Mouse (Mus musculus) ES-Bruce4 (cell line): Measurements from ENCODE around the gene Edc3.

Experiments
- EP300 ChIP-seq: IDR thresholded peaks from 2 replicates; pipeline ENCODE4 v1.6.1; 2011; ENCODE audit warnings: low read depth, low read length; ENCODE audit not compliant: insufficient read depth
- POLR2A ChIP-seq: IDR thresholded peaks from one replicate; pipeline ENCODE4 v1.8.1; 2011; ENCODE audit warnings: low read length; ENCODE audit not compliant: insufficient read depth

DNA sequence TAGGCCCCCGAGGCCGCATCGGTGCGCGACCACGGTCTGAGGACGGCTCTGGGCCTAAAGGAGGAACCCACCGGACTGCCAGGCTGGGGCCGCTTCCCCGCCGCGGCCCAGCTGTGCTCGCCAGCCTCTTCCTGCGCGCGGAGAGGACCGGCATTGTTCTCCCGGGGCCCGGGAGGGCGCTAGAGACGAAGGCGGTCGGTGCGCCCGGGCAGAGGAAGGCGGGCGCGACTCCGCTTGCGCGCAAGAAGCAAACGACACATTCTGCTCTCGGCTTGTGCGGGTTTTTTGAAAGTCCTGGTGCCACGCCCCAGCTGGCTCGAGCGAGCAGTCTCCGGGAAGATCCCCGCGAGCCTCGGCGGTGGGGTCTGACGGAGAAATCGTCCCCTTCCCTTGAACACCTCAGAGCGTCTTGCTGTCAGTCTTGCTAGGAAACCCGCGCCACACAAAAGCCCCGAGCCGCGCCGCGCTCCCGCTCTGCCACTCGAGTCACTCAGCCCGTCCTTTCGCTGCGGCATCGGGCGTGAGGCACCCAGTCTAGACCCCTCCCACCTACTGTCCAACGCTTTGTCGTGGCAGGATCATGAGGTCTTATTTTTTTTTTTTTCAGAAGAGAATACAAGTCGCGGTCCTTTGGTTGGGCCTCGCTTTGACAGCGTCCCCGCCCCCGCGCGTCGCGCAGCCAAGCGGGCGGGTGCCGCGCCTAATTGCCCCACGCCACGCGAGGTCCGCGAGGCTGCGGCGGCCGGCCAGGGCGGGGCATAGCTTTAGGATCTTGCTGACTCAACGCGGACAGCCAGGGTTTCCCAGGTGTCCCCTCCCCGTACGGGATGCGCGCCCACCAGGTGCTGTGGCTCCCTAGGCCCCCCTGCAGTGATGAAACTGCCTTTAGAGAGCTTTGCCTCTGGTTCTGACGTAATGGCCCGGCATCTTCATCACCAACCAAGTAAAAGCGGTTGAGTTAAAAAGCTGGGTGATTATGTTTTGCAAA is 57.3 kb downstream of the Edc3 start, which contains the start of gene Clk3:
- TF ChIP-seq EP300 (no peak), POLR2A (no peak)
